Mouse (Mus musculus): ENCODE measurements around the gene Rhox7a. TPM values are rescaled to one million over a fixed set of nuclear protein-coding genes. Genes with fewer than 3 reads are reported as not detected.
"Not testable (repeated sequence)": the region's sequence is repeated elsewhere in the genome, so short reads cannot be mapped to it uniquely, and the experiment has no call there.

Gene Rhox7a
- total RNA-seq (2021), result not detected
- long read RNA-seq, experiment 1, result 0 reads
- long read RNA-seq, experiment 2, result 0 reads

DNA sequence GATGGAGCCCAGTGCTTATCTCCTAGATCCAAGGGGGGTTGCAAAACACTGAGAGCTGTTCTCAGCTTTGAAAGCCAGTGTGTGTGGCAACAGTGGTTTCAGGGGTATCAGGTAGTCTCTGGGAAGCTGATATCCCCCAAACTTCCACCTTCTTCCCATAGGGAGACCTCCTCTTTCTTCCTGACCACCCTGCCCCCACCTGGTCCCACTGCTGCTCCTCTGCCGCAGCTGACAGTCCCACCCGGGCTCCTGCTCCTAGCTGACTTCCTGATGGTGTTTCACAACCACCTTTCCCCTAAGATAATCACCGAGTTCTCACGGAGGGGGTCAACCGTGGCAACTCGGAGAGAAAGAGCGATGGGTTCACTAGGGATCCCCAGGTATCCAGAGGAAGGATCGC is at the start of gene Rhox7a:
Rhox7a (plus strand) TSS at position 301 of the 400 bp plus-strand sequence.
- DNase-seq; intact Hi-C loops (cut with DNase I): not testable (repeated sequence)

DNA sequence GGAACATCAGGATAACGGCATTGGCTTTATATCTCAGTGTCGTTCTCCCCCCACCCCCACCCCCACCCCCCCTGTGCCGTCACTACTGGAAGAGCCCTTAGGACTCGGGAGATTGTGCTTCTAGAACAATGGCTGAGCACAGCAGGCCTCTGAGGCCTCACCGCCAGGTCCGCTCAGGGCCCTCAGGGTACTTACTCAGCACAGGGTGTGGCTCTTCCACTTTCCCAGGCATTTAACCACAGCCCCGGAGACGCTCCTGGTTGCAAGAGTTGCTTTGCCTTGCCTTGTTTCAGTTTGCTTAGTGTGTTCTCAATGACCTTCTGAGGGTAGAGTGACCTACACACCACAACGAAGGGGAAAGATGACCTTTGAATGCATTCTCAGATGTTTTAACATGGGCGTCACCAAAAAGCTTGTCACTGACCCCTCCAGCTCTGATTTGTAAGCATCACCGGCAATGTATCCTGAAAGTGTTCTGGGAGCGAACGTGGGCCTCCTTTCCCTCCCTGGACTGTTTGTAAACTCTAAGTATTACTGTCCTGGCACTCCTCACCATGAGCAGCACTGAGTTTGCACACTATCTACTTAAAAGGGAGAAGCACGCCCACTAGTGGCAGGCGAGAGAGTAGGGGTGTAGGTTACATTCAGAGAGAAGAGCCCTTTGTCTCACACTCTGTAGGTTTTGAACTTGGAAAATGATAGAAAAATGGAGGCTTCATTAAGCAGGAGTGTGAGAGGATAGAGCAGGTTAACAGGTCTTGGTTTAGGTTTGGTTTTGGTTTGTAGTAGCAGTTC is 24.0 kb upstream of the Rhox7a start:
- DNase-seq, result no peak
- intact Hi-C loops (cut with DNase I), result no loop called here

GRCm38 (mm10) chrX:37809396-37809795 is 22.1 kb upstream of the Rhox7a start:
- DNase-seq, result no peak
- intact Hi-C loops (cut with DNase I), result no loop called here

DNA sequence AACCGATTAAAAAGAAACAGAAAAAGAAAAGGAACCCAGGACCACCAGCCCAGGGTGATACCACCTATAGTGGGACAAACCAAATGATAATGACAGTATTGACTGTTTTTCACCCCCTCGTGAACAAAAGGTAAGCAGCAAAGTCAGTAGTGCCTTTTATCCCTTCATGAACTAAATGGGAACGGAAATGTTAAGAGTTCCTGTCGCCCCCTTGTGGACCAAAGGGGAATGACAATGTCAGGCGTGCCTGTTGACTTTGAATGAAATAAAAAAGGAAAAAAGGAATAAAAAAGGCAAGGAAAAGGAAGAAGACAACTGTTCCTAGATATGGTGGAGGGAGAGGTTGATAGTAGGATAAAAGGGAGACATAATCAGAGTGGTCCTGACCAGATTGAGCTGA is 20.3 kb upstream of the Rhox7a start:
- intact Hi-C loops (cut with DNase I), result no loop called here

GRCm38 (mm10) chrX:37815665-37816064 is 15.8 kb upstream of the Rhox7a start:
- DNase-seq, result no peak
- intact Hi-C loops (cut with DNase I), result no loop called here

More for the DNA sequence above, 20.3 kb upstream of the Rhox7a start:
- no peak for DNase-seq

DNA sequence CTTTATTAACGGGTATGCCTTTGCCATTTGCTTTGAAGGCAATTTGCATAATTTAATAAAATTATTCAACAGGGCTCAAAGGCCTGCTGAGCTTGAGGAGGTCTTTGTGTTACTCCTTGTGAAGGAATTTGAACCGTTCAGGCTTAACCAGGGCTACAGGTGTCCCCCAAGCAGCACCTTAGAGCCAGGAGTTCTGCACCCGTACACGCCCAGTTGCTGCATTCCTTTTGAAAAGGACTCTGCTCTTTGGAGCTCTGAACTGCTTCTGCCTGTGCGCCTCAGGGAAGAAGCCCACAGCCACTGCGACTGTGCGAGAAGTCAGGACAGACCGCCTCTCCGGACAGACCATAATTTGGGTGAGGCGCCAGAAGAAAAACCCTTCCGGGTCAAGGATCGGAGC is 4.9 kb upstream of the Rhox7a start, which contains the start of gene Rhox6:
Rhox6 (plus strand) TSS at position 301 of the 400 bp plus-strand sequence.
- intact Hi-C loops (cut with DNase I); DNase-seq: not testable (repeated sequence)

DNA sequence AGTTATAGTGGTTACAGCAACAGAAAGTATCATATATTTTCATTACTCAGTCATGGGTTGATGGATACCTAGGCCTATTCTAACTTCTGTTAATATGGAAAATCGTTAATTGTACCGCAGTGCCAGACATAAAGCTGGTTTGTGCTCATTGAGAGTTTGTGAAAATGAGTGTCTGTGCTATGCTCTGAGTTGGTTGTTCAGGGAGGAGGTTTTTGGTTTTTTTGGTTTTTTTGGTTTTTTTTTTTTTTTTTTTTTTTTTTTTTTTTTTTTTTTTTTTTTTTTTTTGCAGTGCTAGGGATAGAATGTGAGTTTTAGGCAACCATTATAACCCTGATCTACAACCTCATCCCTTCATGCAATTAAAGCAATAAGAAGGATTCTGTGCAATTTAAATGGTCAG is 40.2 kb downstream of the Rhox7a start:
- intact Hi-C loops (cut with DNase I), result no loop called here
- DNase-seq, result no peak

- intact Hi-C loops (cut with DNase I), result no loop called here
- no peak for DNase-seq
Observed at GRCm38 (mm10) chrX:37878844-37879243, 47.4 kb downstream of the Rhox7a start, which contains the start of gene Rhox8. Gene Rhox8 (minus strand): TSS chrX:37878944.

Other genes starting within 250 kb of the Rhox7a start
- gene Rhox4f, start 224.0 kb upstream of the Rhox7a start, total RNA-seq (2021), result not detected
- gene Rhox3g, start 203.1 kb upstream of the Rhox7a start, total RNA-seq (2021), result not detected
- not detected for gene Rhox2g, start 188.2 kb upstream of the Rhox7a start, total RNA-seq (2021)
- not detected for gene Rhox4g, start 180.4 kb upstream of the Rhox7a start, total RNA-seq (2021)
- gene Rhox3h, start 162.9 kb upstream of the Rhox7a start, total RNA-seq (2021), result not detected
- gene Rhox2h, start 158.4 kb upstream of the Rhox7a start, total RNA-seq (2021), result not detected
- gene Rhox5, start 26.8 kb upstream of the Rhox7a start, total RNA-seq (2021), result not detected
- not detected for gene Rhox6, start 4.8 kb upstream of the Rhox7a start, total RNA-seq (2021)
- not detected for gene Rhox8, start 47.3 kb downstream of the Rhox7a start, total RNA-seq (2021)
- gene Rhox7b, start 65.5 kb downstream of the Rhox7a start, total RNA-seq (2021), result not detected
- gene Rhox9, start 70.1 kb downstream of the Rhox7a start, total RNA-seq (2021), result not detected
- not detected for gene Btg1-ps1, start 187.1 kb downstream of the Rhox7a start, total RNA-seq (2021)
- not detected for gene Btg1-ps2, start 211.4 kb downstream of the Rhox7a start, total RNA-seq (2021)
- gene Rhox10, start 234.8 kb downstream of the Rhox7a start, total RNA-seq (2021), result not detected